Mouse (Mus musculus) urinary bladder, adult 2 months (tissue): ENCODE results near the gene Sgk1. TPM values are rescaled to one million over a fixed set of nuclear protein-coding genes. Genes with fewer than 3 reads are reported as not detected.

ENCODE experiments used
- DNase-seq: peaks from one replicate; pipeline ENCODE4 v3.0.0; 2022; ENCODE audit warnings: low spot score
- polyA plus RNA-seq: library from polyadenylated mRNA; depleted of rRNA; stranded (reverse); fragments of >200 nt; gene quantifications from 2 replicates; pipeline ENCODE4 v1.2.3, GENCODE M21; 2012

Sgk1 gene
- polyA plus RNA-seq, 1 experiment, result 44.5 TPM

GRCm38 (mm10) chr10:21973676-21974075 is 91.7 kb downstream of the Sgk1 start:
- no peak for DNase-seq

GRCm38 (mm10) chr10:21974801-21975200 is 92.8 kb downstream of the Sgk1 start:
- DNase-seq, result no peak

GRCm38 (mm10) chr10:21975384-21975783 is 93.4 kb downstream of the Sgk1 start:
- DNase-seq, result no peak

DNA sequence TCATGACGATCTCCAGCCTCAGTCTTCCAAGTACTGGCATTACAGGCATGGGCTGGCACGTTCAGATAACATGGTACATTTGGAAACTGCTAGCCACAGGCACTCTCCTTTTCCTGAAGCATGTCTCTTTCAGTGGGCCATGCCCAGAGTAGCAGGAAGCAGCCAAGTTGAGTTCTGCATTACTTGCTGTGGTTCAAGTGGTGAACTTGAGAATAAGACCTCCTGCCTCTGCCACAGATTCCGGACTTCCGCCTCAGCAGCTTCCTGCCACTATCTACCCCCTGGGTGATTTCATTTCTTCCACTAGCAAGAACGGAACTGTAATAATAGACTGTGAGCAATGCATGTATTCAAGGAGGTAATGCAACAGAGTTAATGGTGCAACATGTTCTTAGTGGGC is 94.3 kb downstream of the Sgk1 start:
- DNase-seq, result no peak

DNA sequence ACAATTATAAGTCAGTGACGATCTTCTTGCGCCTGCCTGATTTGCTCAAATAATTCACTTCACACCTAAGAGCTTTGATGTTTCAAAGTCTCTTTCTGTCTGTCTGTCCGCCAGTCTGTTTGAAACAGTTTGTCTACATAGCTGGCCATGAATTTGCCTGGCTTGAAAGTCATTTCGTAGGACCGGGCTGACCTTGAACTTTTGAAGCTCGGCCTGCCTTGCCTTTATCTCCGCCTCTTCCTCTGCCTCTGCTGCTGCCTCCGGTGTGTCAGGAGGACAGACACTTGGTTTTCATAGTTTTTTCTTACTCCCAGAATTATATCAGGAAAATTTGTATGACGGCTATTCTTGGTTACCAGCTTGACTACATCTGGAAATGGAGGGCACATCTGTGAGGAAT is 96.4 kb downstream of the Sgk1 start:
- DNase-seq, result no peak

- no peak for DNase-seq
Measured at GRCm38 (mm10) chr10:21979286-21979965, 97.4 kb downstream of the Sgk1 start.

DNA sequence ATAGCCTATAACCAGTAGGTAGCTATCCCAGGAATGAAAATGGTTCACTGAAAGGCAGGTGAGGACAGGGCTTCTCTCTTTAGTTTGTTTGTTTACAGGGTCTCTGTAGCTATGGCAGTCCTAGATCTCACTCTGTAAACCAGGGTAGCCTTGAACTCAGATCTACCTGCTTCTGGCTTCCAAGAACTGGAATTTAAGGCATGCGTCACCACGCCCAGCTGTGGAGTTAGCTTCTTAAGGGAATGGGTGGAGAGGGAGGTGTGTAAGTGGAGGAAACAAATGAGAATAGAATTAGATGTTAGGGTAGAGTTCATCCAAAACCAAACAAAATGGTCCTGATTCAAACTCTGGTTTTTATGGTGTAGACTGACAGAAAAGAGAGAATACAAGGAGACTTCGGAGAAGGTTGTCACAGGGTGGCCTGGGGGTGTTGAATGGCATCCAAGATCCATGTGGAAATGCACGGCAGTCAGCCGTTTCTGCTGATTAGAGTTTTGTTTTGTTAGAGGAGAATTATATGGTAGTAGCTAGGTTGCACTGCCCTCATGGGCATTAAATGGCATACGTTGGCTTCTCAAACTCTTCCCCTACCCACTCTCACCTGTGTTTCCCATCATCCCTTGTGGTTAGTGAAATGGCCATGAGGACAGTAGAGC is 98.9 kb downstream of the Sgk1 start:
- no peak for DNase-seq

DNA sequence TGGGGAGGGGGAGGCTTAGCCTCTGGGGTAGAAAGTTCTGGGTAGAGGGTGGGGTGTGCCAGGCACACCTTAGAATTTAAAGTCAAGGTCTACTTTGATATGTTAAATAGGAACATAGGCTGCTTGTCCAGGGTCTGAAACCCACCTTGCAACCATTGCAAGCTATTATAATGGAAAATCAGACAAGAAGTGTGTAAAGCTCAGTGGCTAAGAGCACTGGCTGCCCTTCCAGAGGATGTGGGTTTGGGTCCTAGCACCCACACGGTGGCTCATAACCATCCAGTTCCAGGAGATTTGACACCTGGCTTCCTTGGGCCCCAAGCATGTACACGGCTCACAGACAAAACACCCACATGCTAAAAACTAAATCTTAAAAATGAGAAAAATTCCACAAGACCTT is 100.3 kb downstream of the Sgk1 start:
- DNase-seq, result no peak

DNA sequence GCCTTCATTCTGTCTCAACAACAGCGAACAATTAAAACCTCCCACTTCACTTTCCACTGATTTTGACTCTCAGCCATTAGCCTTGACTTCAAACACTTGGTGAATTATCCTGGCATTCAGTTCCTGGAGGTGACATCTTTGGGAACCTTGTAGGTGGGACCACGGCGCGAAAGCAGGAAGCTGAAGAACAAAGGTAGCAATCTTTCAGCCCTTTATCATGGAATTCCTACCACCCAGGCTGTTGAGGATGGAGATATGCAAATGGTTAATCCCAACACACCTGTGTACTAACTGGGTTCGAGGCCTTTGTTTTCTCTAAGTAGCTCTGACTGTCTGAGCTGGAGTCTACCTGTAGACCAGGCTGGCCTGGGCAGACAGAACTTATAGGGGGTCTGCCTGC is 106.5 kb downstream of the Sgk1 start:
- DNase-seq, result no peak

GRCm38 (mm10) chr10:21991351-21991840 is 109.4 kb downstream of the Sgk1 start:
- peak; percentile 58 for DNase-seq

DNA sequence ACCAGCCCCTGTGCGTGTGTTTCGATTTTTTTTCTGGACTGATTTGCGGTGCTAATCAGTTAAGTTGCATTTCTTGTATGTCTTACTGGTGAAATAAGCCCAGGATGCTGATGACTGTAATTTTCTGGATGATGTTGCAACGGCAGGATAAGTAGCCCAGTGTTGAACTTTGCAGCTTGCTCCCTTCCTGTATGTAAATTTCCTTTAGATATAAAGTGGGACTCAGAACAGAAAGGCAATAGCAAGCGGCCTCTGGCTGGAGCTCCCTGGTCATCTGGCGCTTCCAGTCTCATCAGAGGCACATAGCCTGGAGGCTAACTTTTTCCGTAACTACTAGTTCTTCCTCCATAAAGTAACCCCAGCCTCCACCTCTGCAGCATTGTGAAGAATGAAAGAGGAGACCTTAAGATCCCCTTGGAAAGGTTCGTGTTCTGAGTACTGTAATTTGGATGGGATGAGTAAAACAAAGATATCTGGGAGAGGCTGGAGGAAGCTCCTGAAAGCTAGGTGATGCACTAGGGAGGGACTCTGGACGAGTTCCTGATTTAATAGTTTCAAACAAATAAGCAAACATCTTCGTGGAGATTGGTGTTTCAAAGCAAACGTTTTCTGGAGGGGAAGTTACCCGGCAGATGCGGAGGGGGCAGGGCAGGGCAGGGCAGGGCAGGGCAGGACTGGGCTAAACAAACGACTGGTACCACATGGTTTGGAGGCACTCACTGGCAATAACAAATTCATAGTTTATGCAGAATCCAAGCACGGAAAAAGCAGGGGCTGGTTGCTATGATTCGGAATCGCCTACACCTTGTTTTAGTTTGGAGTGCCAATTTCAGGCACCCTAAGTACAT is 110.2 kb downstream of the Sgk1 start:
- DNase-seq, result no peak

- DNase-seq, result peak; percentile 74
Measured at GRCm38 (mm10) chr10:21992834-21993514, 111.0 kb downstream of the Sgk1 start.

GRCm38 (mm10) chr10:21993515-21994373 is 111.8 kb downstream of the Sgk1 start:
- no peak for DNase-seq

- DNase-seq, result peak; percentile 98
Measured at GRCm38 (mm10) chr10:21994431-21994914, 112.5 kb downstream of the Sgk1 start.

DNA sequence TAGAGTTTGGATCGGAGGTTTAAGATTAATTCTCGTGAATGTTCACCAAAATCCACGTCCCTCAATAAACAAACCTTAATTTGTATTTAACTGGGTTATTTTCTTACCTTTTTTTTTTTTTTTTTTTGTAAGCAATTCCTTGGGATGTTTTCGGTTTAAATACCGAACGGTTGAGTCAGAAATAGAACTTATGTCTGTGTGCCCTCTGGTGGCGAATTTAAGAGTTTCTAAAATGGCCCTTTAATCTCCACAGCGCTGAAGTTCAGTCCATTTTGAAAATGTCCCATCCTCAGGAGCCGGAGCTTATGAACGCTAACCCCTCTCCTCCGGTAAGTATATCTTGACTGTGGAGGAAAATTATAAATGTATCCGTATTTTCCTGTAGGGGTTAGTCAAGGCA is 113.2 kb downstream of the Sgk1 start:
- no peak for DNase-seq

DNA sequence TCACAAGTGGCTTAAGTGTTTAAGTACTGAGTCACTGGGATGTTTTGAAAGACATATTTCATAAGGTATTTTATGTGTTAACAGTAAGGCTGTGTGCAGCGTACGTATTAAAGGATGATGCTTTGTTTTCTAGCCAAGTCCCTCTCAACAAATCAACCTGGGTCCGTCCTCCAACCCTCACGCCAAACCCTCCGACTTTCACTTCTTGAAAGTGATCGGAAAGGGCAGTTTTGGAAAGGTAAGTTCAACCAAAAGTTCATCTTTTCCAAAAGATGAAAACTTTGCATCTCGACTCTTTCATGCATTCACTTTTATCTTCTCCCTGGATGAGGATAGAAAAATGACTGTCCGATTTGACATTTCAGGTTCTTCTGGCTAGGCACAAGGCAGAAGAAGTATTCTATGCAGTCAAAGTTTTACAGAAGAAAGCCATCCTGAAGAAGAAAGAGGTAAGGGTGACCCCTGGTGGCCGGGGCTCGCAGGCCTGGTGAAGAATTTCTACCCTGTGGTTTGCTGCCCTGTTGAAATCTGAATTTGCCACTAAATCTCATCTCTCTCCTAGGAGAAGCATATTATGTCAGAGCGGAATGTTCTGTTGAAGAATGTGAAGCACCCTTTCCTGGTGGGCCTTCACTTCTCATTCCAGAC is 113.8 kb downstream of the Sgk1 start:
- peak; percentile 64 for DNase-seq

- no peak for DNase-seq
Measured at GRCm38 (mm10) chr10:21996660-21997447, 114.9 kb downstream of the Sgk1 start.

- no peak for DNase-seq
Measured at GRCm38 (mm10) chr10:21997550-21998204, 115.7 kb downstream of the Sgk1 start.
